Mouse (Mus musculus): ENCODE measurements at regions not wholly inside any gene's neighbourhood (a gene's known extent, or its start where the extent isn't known, plus 50 kb on each side); places are given as distances from the start of the nearest gene placed in this dataset.

DNA sequence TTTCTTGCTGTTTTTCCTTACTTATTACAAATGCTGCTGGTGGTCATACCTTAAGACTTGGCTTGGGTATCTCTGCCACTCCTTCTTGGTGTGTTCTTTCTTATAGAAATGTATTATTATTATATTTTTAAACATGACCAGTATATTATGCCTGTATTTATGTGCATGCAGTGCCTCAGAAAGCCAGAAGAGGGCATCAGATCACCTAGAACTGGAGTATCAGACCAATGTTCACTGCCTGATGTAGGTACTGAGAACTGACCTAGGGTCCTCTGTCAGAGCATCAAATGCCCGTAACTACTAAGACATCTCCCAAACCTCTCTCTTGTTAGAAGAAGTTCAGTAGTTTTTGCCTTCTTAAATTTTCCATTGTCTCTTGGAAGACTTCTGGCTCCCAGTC lies 380.7 kb downstream of the Zfp619 start:
- Histone ChIP-seq H3K4me1 (no peaks in the 10 kb centered on the region), H3K4me2 (no peak overlapping the region), H3K9me3 (replicated peaks) (0 out of 2 replicates have a peak, but pooled peaks cover 3% of the 10 kb centered on the region), H3K4me3 (no peak overlapping the region), H3K9ac (no peak overlapping the region), H3K36me3 (no peaks in the 10 kb centered on the region), H3K27me3 (replicated peaks) (no peaks in the 10 kb centered on the region), H3K27ac (no peak overlapping the region)
- WGBS (ENCODE audit: insufficient replicate concordance) = 73% methylated on average over 1 of the region's 1 CpGs
- no peak for ATAC-seq

DNA sequence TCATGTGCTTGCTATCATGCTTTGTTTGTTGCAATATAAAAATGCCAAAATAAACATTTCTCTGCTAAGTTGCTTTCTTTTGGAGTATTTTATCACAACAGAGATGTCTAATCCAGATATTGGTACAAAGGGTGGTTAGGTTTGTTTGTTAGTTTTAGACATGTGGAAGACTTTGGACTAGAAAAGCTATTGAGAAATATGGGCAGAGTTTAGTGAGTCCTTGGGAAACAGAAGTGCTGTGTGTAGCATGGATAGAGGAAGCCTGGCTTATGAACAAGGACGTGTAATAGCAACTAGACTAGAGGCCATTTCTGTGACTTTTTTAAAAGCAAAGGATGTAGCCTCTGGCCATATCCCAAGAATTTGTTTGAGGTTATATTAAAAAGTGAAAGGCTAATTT lies 416.4 kb downstream of the Zfp619 start:
- WGBS (ENCODE audit: insufficient replicate concordance) = 50% methylated on average over 1 of the region's 1 CpGs
- no peak for ATAC-seq
- Histone ChIP-seq H3K4me3 (no peak overlapping the region), H3K4me1 (no peaks in the 10 kb centered on the region), H3K9me3 (replicated peaks) (no peaks in the 10 kb centered on the region), H3K27ac (no peak overlapping the region), H3K27me3 (replicated peaks) (no peaks in the 10 kb centered on the region), H3K4me2 (no peak overlapping the region), H3K9ac (no peak overlapping the region), H3K36me3 (no peaks in the 10 kb centered on the region)

DNA sequence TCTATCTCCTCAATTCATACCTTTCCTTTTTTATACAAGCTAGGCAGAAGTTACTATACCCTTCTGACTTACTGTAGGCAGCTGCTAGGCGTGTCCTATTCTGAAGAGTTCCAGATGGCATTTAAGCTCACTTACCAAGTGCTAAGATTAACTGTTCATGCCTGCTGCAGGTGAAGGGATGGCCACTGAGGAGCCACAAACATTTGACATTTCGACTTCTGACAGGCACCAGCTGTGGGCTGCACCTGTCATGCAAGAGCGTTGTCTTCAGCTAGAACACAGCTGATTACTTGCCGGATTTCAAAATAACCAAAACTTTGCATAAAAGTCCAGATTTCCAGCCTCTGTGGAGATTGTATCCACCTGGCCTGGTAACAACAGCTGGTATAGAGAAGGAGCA lies 419.7 kb downstream of the Zfp619 start:
- no peak overlapping the region for H3K4me2 ChIP-seq
- H3K4me3 ChIP-seq = no peak overlapping the region
- H3K4me1 ChIP-seq = no peaks in the 10 kb centered on the region
- H3K27ac ChIP-seq = no peak overlapping the region
- no peaks in the 10 kb centered on the region for H3K36me3 ChIP-seq
- H3K9ac ChIP-seq = no peak overlapping the region
- H3K27me3 ChIP-seq (replicated peaks) = no peaks in the 10 kb centered on the region
- WGBS (ENCODE audit: insufficient replicate concordance) = 62% methylated on average over 4 of the region's 4 CpGs
- H3K9me3 ChIP-seq (replicated peaks) = no peaks in the 10 kb centered on the region
- no peak for ATAC-seq

DNA sequence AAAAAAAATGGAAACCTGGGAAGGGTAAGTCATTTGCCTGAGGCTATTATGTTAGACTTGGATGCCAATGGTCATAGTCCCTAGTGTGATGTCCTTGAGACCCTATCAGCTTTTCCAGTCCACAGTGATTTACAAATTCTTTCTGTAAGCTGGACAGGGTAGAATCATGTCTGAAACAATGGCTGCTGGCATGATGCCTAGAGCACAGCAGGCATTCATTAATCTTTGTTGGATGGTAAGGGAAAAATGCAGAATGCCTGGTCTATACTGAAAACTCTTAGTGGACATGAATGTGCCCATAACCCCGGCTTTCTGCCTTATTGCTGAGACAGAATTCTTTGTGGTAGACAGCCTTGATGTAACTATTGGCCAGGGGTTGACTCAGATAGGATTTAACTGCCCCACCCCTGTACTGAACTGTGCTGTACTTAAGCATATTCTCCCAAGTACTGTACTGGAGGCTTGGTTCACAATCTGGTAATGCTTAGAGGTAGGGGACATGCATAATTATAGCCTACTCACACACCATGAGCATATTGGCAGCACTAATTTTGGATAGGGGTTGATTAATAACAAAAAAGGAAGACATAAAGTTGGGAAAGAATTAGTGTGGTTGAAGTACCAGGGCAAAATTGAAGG lies 424.8 kb downstream of the Zfp619 start:
- 37% methylated on average over 1 of the region's 1 CpGs for WGBS (ENCODE audit: insufficient replicate concordance)
- Histone ChIP-seq H3K4me3 (no peak overlapping the region), H3K36me3 (no peaks in the 10 kb centered on the region), H3K27ac (no peak overlapping the region), H3K9me3 (replicated peaks) (no peaks in the 10 kb centered on the region), H3K27me3 (replicated peaks) (no peaks in the 10 kb centered on the region), H3K4me2 (no peak overlapping the region), H3K4me1 (no peaks in the 10 kb centered on the region), H3K9ac (no peak overlapping the region)
- no peak for ATAC-seq

DNA sequence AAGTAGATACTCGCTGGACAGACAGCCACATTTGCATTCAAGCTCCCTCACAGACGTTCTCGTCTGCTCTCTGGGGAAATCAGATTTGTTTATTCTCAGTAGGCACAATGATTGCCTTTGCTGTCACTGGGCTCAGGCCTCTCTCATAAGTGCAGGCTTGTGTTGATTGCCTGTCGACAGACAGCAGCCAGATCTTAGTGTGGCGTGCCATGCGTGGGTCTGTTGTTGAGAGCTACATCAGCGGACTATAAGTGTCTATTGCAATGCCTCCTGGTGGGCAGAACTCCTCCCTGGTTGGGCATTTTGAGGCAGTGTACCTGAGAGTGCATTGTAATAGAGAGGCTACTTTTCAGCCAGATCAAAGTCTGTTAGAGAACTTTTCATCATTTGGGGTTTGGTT lies 436.5 kb downstream of the Zfp619 start:
- no peaks in the 10 kb centered on the region for H3K9me3 ChIP-seq (replicated peaks)
- H3K9ac ChIP-seq = no peak overlapping the region
- no peaks in the 10 kb centered on the region for H3K4me1 ChIP-seq
- 47% methylated on average over 7 of the region's 7 CpGs for WGBS (ENCODE audit: insufficient replicate concordance)
- H3K4me3 ChIP-seq = no peak overlapping the region
- no peak overlapping the region for H3K4me2 ChIP-seq
- ATAC-seq = no peak
- H3K27ac ChIP-seq = no peak overlapping the region
- H3K36me3 ChIP-seq = no peaks in the 10 kb centered on the region
- no peaks in the 10 kb centered on the region for H3K27me3 ChIP-seq (replicated peaks)

DNA sequence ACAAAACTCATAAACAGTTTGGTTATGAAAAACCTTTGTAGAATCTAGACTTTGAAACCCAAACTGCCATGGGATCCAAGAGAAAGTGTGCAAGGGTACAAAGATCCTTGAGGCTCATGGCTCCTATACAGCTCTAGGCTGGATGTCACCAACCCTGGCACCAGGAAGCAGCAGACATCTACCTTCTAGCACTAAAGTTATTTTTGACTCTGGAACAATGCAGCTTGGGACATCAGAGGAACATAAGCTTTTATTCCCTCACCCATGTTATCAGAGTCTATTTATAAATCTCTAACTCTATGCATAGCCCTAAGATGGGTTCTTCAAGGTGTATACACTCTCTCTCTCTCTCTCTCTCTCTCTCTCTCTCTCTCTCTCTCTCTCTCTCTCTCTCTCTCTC lies 437.4 kb downstream of the Zfp619 start:
- H3K9me3 ChIP-seq (replicated peaks) = no peaks in the 10 kb centered on the region
- no peak overlapping the region for H3K9ac ChIP-seq
- no peak overlapping the region for H3K4me3 ChIP-seq
- no peak overlapping the region for H3K4me2 ChIP-seq
- H3K27ac ChIP-seq = no peak overlapping the region
- H3K36me3 ChIP-seq = no peaks in the 10 kb centered on the region
- ATAC-seq = no peak
- no peaks in the 10 kb centered on the region for H3K4me1 ChIP-seq
- H3K27me3 ChIP-seq (replicated peaks) = no peaks in the 10 kb centered on the region

DNA sequence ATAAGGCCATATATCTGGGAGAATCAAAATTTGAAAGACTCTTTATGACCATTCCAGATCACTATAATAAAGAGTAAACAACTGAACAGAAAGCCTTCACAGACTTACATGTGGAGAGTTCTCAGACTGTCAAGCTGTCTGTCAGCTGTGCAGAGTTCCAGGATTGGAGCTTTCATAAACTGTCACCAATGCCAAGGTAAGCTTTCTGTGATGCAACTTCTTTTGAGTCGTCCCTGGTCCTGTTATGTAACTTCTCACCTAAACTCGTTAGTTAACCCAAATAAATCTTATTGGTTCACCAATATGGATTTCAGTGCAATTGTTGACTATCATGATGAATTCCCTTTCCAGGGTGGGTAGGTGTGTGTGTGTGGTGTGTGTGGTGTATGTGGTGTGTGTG lies 460.6 kb downstream of the Zfp619 start:
- H3K36me3 ChIP-seq = no peaks in the 10 kb centered on the region
- no peak overlapping the region for H3K4me3 ChIP-seq
- no peak overlapping the region for H3K4me2 ChIP-seq
- WGBS (ENCODE audit: insufficient replicate concordance) = 42% methylated on average over 2 of the region's 2 CpGs
- H3K9ac ChIP-seq = no peak overlapping the region
- no peak for ATAC-seq
- no peaks in the 10 kb centered on the region for H3K4me1 ChIP-seq
- no peaks in the 10 kb centered on the region for H3K27me3 ChIP-seq (replicated peaks)
- H3K27ac ChIP-seq = no peak overlapping the region
- H3K9me3 ChIP-seq (replicated peaks) = no peaks in the 10 kb centered on the region

DNA sequence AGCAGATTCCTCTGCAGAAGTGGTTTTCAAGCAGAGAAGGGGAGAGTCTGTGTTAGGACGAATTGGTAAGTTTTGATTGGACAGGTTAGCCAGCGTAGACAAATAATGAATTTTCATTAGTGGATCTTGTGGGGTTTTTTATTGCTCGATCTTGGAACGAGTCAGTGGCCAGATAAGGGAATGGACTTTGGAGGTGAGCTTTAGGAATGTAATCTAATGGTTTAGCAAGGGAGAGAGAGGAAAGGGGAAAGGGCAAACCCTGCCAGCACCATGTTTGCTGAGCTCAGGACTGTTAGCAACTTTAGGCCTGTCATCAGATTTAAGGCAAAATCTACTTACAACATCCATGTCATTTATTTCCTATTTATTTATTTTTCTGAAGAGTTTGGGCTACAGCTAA lies 464.1 kb downstream of the Zfp619 start:
- H3K9me3 ChIP-seq (replicated peaks) = no peaks in the 10 kb centered on the region

More for the DNA sequence above, 464.1 kb downstream of the Zfp619 start:
- Histone ChIP-seq H3K27ac (no peak overlapping the region), H3K4me3 (no peak overlapping the region), H3K4me2 (no peak overlapping the region), H3K4me1 (no peaks in the 10 kb centered on the region), H3K36me3 (no peaks in the 10 kb centered on the region), H3K27me3 (replicated peaks) (no peaks in the 10 kb centered on the region), H3K9ac (no peak overlapping the region)
- no peak for ATAC-seq
- 52% methylated on average over 4 of the region's 4 CpGs for WGBS (ENCODE audit: insufficient replicate concordance)

All from liver, embryonic 12.5 days (tissue).